Mouse (Mus musculus): Measurements from ENCODE around the gene Ugt1a1. TPM values are rescaled to one million over a fixed set of nuclear protein-coding genes. Genes with fewer than 3 reads are reported as not detected.
A peak's percentile ranks its signal among the peaks of the same experiment; 100 is the strongest.

Ugt1a1 gene
- polyA plus RNA-seq, 1 experiment from 2014 or later = 437 TPM

GRCm38 (mm10) chr1:88260604-88261377 lies 49.0 kb downstream of the Ugt1a1 start:
- H3K4me2 ChIP-seq (ENCODE audit: low read depth, low read length) = 0 out of 2 replicates have a peak overlapping the region, but pooled peaks have one; percentile 1
- no peak for TF ChIP-seq EP300 (IDR thresholded peaks at IDR 0.05; ENCODE audit: low read depth)
- TF ChIP-seq CTCF (IDR thresholded peaks at IDR 0.05; ENCODE audit: low read depth) = no peak
- no peaks in the 10 kb centered on the region for H3K27me3 ChIP-seq (ENCODE audit: insufficient read depth, low read length)
- no peak overlapping the region for H3K4me3 ChIP-seq (ENCODE audit: low read depth, low read length)
- H3K27ac ChIP-seq (ENCODE audit: low read depth) = peak overlapping the region; percentile 53
- H3K4me1 ChIP-seq (ENCODE audit: insufficient read depth) = peaks cover 54% of the 10 kb centered on the region
- 64% methylated on average over 10 of the region's 10 CpGs for WGBS (ENCODE audit: insufficient replicate concordance)
- peaks cover 47% of the 10 kb centered on the region for H3K36me3 ChIP-seq (replicated peaks; ENCODE audit: insufficient read depth, low read length)
- DNase-seq (peak; percentile 69), ATAC-seq (peak; percentile 32)
- no peaks in the 10 kb centered on the region for H3K9me3 ChIP-seq (ENCODE audit: low read length)
- no peak overlapping the region for H3K9ac ChIP-seq (replicated peaks)

GRCm38 (mm10) chr1:88261706-88262105 lies 49.9 kb downstream of the Ugt1a1 start:
- peaks cover 57% of the 10 kb centered on the region for H3K36me3 ChIP-seq (replicated peaks; ENCODE audit: insufficient read depth, low read length)
- H3K9me3 ChIP-seq (ENCODE audit: low read length) = no peaks in the 10 kb centered on the region
- no peaks in the 10 kb centered on the region for H3K27me3 ChIP-seq (ENCODE audit: insufficient read depth, low read length)
- no peak for ATAC-seq
- H3K4me3 ChIP-seq (ENCODE audit: low read depth, low read length) = no peak overlapping the region
- H3K9ac ChIP-seq (replicated peaks) = no peak overlapping the region
- H3K4me2 ChIP-seq (ENCODE audit: low read depth, low read length) = no peak overlapping the region
- no peak overlapping the region for H3K27ac ChIP-seq (ENCODE audit: low read depth)
- WGBS (ENCODE audit: insufficient replicate concordance) = 82% methylated on average over 7 of the region's 7 CpGs
- H3K4me1 ChIP-seq (ENCODE audit: insufficient read depth) = peaks cover 54% of the 10 kb centered on the region
- no peak for DNase-seq
- TF ChIP-seq CTCF (IDR thresholded peaks at IDR 0.05; ENCODE audit: low read depth) (no peak), EP300 (IDR thresholded peaks at IDR 0.05; ENCODE audit: low read depth) (no peak)

- H3K27ac ChIP-seq (ENCODE audit: low read depth) = no peak overlapping the region
- no peaks in the 10 kb centered on the region for H3K9me3 ChIP-seq (ENCODE audit: low read length)
- 76% methylated on average over 4 of the region's 4 CpGs for WGBS (ENCODE audit: insufficient replicate concordance)
- peaks cover 48% of the 10 kb centered on the region for H3K4me1 ChIP-seq (ENCODE audit: insufficient read depth)
- no peak overlapping the region for H3K9ac ChIP-seq (replicated peaks)
- H3K4me3 ChIP-seq (ENCODE audit: low read depth, low read length) = no peak overlapping the region
- ATAC-seq (no peak), DNase-seq (peak; percentile 84)
- TF ChIP-seq EP300 (IDR thresholded peaks at IDR 0.05; ENCODE audit: low read depth) (no peak), CTCF (IDR thresholded peaks at IDR 0.05; ENCODE audit: low read depth) (no peak)
- H3K27me3 ChIP-seq (ENCODE audit: insufficient read depth, low read length) = no peaks in the 10 kb centered on the region
- peaks cover 62% of the 10 kb centered on the region for H3K36me3 ChIP-seq (replicated peaks; ENCODE audit: insufficient read depth, low read length)
- no peak overlapping the region for H3K4me2 ChIP-seq (ENCODE audit: low read depth, low read length)
Measured at GRCm38 (mm10) chr1:88262255-88262654, 50.5 kb downstream of the Ugt1a1 start.

- Histone ChIP-seq H3K36me3 (replicated peaks; ENCODE audit: insufficient read depth, low read length) (peaks cover 69% of the 10 kb centered on the region), H3K9ac (replicated peaks) (no peak overlapping the region), H3K4me2 (ENCODE audit: low read depth, low read length) (no peak overlapping the region), H3K27ac (ENCODE audit: low read depth) (no peak overlapping the region), H3K4me1 (ENCODE audit: insufficient read depth) (peaks cover 47% of the 10 kb centered on the region), H3K27me3 (ENCODE audit: insufficient read depth, low read length) (no peaks in the 10 kb centered on the region), H3K4me3 (ENCODE audit: low read depth, low read length) (no peak overlapping the region), H3K9me3 (ENCODE audit: low read length) (no peaks in the 10 kb centered on the region)
- DNase-seq (no peak), ATAC-seq (no peak)
- WGBS (ENCODE audit: insufficient replicate concordance) = 64% methylated on average over 6 of the region's 6 CpGs
- TF ChIP-seq CTCF (IDR thresholded peaks at IDR 0.05; ENCODE audit: low read depth) = no peak
Measured at GRCm38 (mm10) chr1:88262961-88263360, 51.2 kb downstream of the Ugt1a1 start.

GRCm38 (mm10) chr1:88263778-88264177 lies 52.0 kb downstream of the Ugt1a1 start:
- no peak overlapping the region for H3K4me2 ChIP-seq (ENCODE audit: low read depth, low read length)
- 83% methylated on average over 5 of the region's 5 CpGs for WGBS (ENCODE audit: insufficient replicate concordance)
- H3K9me3 ChIP-seq (ENCODE audit: low read length) = no peaks in the 10 kb centered on the region
- H3K4me1 ChIP-seq (ENCODE audit: insufficient read depth) = peaks cover 45% of the 10 kb centered on the region
- no peak overlapping the region for H3K27ac ChIP-seq (ENCODE audit: low read depth)
- DNase-seq = no peak
- no peak overlapping the region for H3K9ac ChIP-seq (replicated peaks)
- H3K4me3 ChIP-seq (ENCODE audit: low read depth, low read length) = no peak overlapping the region
- TF ChIP-seq EP300 (IDR thresholded peaks at IDR 0.05; ENCODE audit: low read depth) = no peak
- no peak for TF ChIP-seq CTCF (IDR thresholded peaks at IDR 0.05; ENCODE audit: low read depth)
- H3K27me3 ChIP-seq (ENCODE audit: insufficient read depth, low read length) = no peaks in the 10 kb centered on the region
- H3K36me3 ChIP-seq (replicated peaks; ENCODE audit: insufficient read depth, low read length) = peaks cover 77% of the 10 kb centered on the region
- no peak for ATAC-seq

- Histone ChIP-seq H3K27ac (ENCODE audit: low read depth) (no peak overlapping the region), H3K9me3 (ENCODE audit: low read length) (no peaks in the 10 kb centered on the region), H3K4me2 (ENCODE audit: low read depth, low read length) (no peak overlapping the region), H3K27me3 (ENCODE audit: insufficient read depth, low read length) (no peaks in the 10 kb centered on the region), H3K4me3 (ENCODE audit: low read depth, low read length) (no peak overlapping the region), H3K4me1 (ENCODE audit: insufficient read depth) (peaks cover 39% of the 10 kb centered on the region), H3K9ac (replicated peaks) (no peak overlapping the region), H3K36me3 (replicated peaks; ENCODE audit: insufficient read depth, low read length) (peaks cover 83% of the 10 kb centered on the region)
- ATAC-seq (no peak), DNase-seq (no peak)
- 82% methylated on average over 7 of the region's 7 CpGs for WGBS (ENCODE audit: insufficient replicate concordance)
- TF ChIP-seq CTCF (IDR thresholded peaks at IDR 0.05; ENCODE audit: low read depth) (no peak), EP300 (IDR thresholded peaks at IDR 0.05; ENCODE audit: low read depth) (no peak)
Measured at GRCm38 (mm10) chr1:88264237-88264868, 52.6 kb downstream of the Ugt1a1 start.
